Mouse (Mus musculus) embryo, embryonic 11 days (tissue): Measurements from ENCODE around the gene Gemin5.
"Not testable (repeated sequence)": the region's sequence is repeated elsewhere in the genome, so short reads cannot be mapped to it uniquely, and the experiment has no call there.

Experiments
- DNase-seq: peaks from one replicate; pipeline ENCODE4 v3.0.0-alpha.2; 2015

Gene Gemin5

GRCm38 (mm10) chr11:58104351-58104791 lies 64.0 kb downstream of the Gemin5 start:
- DNase-seq: peak; percentile 60

DNA sequence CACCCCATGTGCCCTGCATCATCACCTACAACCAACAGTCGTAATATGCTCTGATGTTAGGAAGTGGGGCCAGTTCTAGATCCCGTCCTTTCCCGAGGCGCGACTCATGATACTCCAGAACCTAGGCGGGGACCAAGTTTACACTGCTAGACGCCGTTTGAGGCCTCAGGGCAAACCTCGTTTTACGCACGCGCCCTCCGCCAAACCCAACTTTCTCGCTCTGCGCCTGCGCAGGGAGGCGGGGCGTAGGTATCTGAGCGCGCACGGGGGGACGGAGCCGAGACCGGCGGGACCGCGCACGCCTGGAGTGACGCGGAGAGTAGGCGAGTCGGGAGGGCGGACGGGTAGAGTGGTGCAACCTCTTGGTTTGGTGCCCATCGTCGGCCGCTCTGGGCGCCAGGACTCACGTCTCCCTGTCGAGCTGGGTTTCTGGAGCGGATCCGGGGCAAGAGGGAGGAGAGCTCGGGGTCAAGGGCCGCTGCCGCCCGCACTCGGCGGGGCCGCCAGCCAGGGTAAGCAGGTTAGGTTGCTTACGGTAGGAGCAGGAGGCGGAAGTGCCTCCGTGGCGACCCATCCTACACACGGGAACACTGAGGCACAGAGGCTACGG lies 64.5 kb downstream of the Gemin5 start, which contains the start of gene Cnot8:
TSS of gene Cnot8 (plus strand) at position 457 of the 610 bp plus-strand sequence.
- peak; percentile 99 for DNase-seq

GRCm38 (mm10) chr11:58103344-58103653 lies 65.0 kb downstream of the Gemin5 start:
- DNase-seq: no peak

- DNase-seq: no peak
Observed at GRCm38 (mm10) chr11:58102581-58103343, 65.6 kb downstream of the Gemin5 start.

DNA sequence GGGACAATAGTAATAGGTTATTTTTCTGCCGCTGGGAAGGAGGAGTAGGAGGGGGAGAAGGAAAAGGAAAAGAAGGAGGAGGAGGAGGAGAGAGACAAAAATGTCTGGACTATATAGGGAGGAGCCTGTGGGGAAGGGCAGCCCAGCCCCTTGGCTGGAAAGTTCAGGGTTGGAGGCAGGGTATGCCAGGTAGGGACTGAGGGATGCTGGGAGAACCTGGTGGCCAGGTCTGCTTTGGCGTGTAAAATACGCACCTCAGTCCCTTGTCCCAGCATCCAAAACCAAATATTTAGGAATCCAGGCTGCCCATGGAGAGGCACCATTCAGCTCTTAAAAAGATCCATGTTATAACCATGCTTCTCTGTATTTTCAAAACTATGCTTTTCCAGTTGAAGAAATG lies 66.2 kb downstream of the Gemin5 start:
- no peak for DNase-seq

DNA sequence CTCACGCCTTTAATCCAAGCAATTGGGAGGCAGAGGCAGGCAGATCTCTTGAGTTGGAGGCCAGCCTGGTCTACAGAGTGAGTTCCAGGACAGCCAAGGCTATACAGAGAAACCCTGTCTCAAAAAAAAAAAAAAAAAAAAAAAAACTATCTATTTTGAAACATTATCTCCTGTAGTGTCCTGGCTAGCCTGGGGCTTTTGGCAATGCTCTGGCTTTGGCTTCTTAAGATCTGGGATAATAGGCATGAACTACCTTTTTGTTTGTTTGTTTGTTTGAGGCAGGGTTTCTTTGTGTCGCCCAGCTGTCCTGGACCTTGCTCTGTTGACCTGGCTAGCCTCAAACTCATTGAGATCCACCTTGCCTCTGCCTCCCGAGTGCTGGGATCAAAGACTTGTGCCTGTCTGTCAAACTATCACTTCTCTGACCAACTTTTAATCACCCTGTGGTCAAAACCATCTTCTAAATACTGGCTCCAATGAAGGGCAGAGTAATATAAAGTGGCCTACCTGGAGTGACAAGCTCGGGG lies 67.1 kb downstream of the Gemin5 start:
- DNase-seq: no peak

DNA sequence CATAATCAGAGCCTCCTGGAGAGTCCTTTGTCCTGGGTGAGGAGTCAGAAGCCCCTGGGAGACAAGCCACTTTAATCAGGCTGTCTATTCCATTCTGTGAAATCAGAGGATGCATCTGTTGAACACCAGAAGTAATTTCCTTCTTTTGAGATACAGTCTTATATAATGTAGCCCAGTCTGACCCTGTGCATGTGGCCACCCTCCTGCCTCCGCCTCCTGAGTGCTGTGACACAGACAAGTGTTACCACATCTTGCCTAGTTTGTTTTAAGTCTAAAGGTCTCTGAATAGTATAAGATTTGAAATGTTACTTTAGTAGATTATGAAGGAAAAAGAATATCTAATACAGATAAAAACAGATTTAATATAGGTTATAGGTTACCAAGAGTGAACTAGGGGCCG lies 68.3 kb downstream of the Gemin5 start:
- no peak for DNase-seq

DNA sequence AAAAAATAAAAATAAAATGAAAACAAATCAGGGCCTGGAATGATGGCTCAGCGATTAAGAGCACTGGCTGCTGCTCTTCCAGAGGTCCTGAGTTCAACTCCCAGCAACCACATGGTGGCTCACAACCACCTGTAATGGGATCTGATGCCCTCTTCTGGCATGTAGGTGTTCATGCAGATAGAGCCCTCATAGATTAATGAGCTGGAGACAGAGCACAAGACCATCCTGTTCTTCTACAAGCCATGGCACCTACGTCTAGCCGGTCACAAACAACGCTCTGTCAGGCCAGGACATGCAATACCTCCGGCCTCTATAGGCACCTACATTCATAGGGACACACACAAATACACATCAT lies 70.0 kb downstream of the Gemin5 start:
- DNase-seq: not testable (repeated sequence)

- DNase-seq: peak; percentile 23
Observed at GRCm38 (mm10) chr11:58097621-58098365, 70.5 kb downstream of the Gemin5 start.

DNA sequence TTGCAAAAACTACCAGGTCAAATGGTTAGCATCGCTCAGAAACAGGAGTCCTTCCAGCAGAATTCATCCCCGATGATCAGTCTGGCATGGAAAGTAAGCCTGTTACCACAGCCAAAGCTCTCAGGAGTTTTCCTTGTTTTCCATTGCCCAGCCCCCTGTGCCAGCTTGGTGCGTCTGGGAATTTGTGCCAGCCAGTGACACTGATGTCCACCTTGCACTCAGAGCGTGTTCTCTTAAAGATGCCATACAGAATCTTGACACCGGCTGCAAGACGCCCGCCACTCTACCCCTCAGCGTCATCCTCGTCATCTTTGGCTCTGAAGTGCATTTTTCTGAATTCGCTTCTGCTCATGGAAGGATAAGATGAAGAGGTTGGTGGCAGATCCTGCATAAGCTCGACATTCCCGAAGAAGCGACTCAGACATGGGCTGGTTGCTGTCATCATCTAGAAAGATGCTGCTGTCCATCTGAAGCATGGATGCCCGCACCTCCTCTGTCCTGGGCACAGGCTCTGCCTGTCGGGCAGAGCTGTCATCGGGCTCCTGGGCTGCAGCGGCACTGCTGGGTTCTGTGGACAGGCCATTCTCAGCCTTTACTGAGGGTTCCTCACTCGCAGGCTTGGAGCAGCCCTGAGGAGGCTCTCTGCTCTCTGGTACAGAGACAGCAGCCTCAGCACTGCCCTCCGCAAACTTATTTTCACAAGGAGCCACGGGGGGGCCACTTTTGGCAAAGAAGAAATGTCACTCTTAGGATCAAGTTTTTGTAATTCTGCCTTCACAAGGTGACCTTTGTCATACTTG lies 71.3 kb downstream of the Gemin5 start:
- peak; percentile 43 for DNase-seq

- no peak for DNase-seq
Observed at GRCm38 (mm10) chr11:58096160-58096559, 72.2 kb downstream of the Gemin5 start.

- DNase-seq: no peak
Observed at GRCm38 (mm10) chr11:58095561-58095960, 72.8 kb downstream of the Gemin5 start.

- DNase-seq: no peak
Observed at GRCm38 (mm10) chr11:58094766-58095165, 73.6 kb downstream of the Gemin5 start.

GRCm38 (mm10) chr11:58093021-58093528 lies 75.3 kb downstream of the Gemin5 start, which contains the start of gene Gm12248:
TSS of gene Gm12248 (minus strand) at chr11:58093134.
- peak; percentile 58 for DNase-seq

- no peak for DNase-seq
Observed at GRCm38 (mm10) chr11:58092541-58092940, 75.8 kb downstream of the Gemin5 start.

DNA sequence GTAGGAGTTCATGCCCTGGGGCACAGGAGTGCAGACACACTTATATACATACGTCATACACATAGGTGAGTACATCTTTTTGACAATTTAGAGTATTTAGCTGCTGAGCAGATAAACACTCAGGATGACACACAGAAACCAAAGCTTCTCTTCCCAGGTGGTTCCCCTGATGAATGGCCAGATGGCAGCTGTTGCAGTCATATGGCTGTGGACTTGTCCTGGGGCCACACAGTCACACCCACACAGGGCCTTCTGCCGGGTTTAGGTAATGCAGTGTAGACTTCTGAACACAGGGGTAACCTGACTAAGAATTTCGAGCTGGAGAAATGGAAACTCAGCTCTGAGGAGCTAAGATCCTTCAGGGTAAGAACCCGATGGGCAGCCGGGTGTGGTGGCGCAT lies 86.6 kb downstream of the Gemin5 start:
- DNase-seq: no peak

GRCm38 (mm10) chr11:58077270-58077669 lies 91.1 kb downstream of the Gemin5 start:
- no peak for DNase-seq

DNA sequence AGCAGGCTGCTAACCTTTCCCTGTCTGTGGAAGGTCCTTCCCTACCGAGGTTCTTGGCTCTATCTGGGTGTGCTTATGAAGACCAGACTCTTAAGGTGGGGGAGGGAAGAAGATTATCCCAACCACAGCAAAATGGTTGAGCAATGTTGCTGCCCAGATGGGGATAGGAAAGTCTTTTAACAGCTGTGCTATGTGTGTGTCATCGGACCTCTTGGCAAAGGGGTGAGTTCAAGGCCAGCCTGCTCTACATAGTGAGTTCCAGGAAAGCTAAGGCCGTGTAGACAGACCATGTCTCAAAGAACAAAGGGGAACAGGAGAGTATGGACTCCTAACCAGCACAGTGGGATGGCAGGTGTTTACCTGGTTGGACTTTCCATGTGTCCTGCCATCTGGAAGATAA lies 95.4 kb downstream of the Gemin5 start:
- no peak for DNase-seq
